Mouse (Mus musculus) regulatory T cell (primary cell): Measurements from ENCODE around the gene Endod1.

Experiments
- in situ Hi-C: fragments of 300-600 bp; cut with MboI, MseI; formaldehyde crosslinking; loops from one replicate; pipeline ENCODE4 v1.15.1; 2025; ENCODE audit warnings: high pct_unique_total_duplicates

Gene Endod1

DNA sequence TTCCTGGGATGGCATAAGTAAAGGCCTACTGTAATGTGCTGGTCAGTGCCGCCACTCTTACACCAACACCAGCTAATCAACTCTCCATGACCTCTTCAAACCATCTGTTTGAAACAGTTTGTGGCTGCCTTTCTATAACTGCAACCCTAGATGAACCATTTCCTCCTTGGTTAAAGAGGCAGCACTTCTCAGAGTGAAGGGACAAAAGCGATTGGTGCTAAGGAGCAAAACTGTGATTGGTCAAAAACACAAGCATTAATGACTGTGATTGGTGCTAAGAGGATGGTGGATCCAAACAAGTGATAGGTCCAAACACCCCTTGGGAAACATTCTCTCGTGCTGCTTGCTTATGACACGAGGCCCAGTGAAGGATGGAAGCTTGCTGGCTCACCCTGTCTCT lies 45.5 kb downstream of the Endod1 start:
- in situ Hi-C loops: loop anchor here (5.0 kb wide), 1 partner anchor 459 kb away; no protein-coding TSS in a partner anchor

DNA sequence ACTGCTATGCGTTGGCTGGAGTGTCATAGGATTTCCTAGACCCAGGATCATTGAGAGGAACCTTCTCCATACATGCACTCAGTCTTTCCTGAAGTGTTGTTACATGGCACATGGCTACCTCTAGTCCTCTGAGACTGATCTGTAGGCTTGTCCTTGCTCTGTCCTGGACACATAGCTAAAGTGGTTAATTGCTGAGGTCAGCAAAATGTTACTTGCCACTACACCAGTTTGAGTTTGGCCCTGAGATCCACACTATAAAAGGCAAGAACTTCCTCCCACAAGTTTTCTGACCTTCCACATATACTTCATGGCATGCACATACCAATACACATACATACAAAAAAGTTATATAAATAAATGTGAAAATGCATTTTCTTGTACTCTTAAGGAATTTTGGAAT lies 64.7 kb downstream of the Endod1 start:
- in situ Hi-C loops: no loop called here

- in situ Hi-C loops: no loop called here
These were observed 66.8 kb downstream of the Endod1 start for GRCm38 (mm10) chr9:14314477-14314876.

- in situ Hi-C loops: no loop called here
These were observed 67.3 kb downstream of the Endod1 start for GRCm38 (mm10) chr9:14313968-14314367.

GRCm38 (mm10) chr9:14307341-14307740 lies 74.0 kb downstream of the Endod1 start:
- in situ Hi-C loops: no loop called here

DNA sequence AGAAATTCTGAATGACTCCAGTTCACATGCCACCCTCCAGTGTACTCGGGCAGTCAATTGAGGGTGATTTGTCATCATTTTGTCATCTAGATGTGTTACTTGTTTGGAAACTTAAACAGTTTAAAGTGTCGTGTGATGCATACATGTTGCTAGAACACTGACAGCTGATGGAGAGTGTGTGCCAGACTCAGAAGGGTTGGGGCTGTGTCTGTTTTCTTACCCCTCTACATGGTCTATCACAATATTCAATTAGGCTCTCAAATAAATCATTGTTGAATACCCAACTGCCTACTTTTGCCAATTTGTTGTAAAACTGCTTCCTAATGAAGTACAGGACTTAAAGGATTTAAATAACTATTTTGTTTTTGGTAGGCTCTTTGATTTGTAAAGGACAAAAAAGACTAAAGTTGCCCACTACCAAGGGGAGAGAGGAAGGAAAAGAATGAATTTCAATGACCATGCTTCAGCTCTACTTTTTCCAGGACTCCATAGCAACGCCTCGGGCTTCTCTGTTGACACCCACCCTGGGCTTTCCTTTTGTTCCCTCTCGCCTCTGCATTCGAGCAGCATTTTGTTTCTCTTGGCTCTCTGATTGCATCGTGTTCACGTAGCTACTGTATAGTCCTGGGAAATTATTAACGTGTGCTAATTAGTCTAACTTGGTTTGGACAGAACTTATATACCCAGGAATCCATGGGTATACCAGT lies 76.9 kb downstream of the Endod1 start:
- in situ Hi-C loops: no loop called here
